Mouse (Mus musculus) heart, adult 2 months (tissue): ENCODE results near the gene Prpf40a.

ENCODE experiments used
- EP300 ChIP-seq: fragments of 200-500 bp; IDR thresholded peaks from 2 replicates; pipeline ENCODE4 v1.6.1; 2011; ENCODE audit warnings: low read depth, low read length, control low read depth; ENCODE audit not compliant: insufficient read depth
- POLR2A ChIP-seq: fragments of 200-500 bp; IDR thresholded peaks from 2 replicates; pipeline ENCODE4 v1.6.1; 2011; ENCODE audit warnings: mild to moderate bottlenecking, low read depth, low read length, control low read depth; ENCODE audit not compliant: insufficient read depth

DNA sequence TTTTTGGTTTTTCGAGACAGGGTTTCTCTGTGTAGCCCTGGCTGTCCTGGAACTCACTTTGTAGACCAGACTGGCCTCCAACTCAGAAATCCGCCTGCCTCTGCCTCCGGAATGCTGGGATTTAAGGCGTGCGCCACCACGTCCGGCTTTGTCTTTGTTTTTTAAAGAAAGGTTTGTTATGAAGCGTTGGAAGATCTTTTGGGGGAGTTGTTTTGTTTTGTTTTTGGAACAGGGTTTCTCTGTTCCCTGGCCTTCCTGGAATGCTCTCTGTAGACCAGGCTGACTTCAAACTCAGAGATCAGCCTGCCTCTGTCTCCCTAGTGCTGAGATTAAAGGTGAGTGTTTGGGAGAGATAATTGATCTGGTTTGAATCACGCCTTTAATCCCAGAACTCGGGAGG is 5.3 kb upstream of the Prpf40a start:
- TF ChIP-seq EP300 (no peak), POLR2A (no peak)
